Mouse (Mus musculus): ENCODE measurements around the gene Col27a1.

Col27a1 gene

DNA sequence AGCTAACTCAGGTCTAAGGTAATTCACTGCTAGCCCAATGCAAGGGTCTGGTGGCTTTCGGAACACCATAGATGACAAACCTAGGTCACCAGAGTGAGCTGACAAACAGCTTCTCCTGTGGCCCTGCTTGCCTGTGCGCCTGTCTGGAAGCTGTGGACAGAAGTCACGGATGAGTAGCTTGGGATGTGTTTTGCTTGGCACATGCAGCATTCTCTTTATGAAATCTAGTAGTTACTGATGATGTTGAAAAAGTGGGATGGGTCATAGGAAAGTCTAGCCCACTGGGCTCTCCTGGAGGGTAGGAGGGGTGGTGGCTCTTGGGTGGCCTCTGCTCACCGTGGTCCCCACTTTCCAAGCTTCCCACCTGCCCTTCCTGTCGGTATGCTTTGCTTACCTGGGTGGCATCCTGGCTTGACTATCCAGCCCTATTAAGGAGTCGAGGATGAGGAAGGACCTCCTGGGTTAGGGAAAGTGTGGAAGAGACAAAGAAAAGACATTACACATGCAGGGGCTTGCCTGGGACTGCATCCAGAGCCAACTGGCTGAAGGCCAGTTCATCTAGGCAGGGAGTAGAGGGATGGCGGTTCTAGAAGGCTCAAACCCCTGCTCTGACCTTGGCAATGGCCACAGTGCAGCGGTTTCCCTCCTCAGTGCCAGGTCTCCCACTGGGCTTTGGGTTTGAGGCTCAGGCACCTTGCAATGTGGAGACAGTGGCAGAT lies 12.5 kb downstream of the Col27a1 start:
- no peak for DNase-seq

- DNase-seq: no peak
These were observed 13.1 kb downstream of the Col27a1 start for GRCm38 (mm10) chr4:63226883-63227235.

- no peak for DNase-seq
These were observed 15.1 kb downstream of the Col27a1 start for GRCm38 (mm10) chr4:63228943-63229342.

GRCm38 (mm10) chr4:63229991-63230581 lies 16.3 kb downstream of the Col27a1 start:
- DNase-seq: no peak

GRCm38 (mm10) chr4:63231121-63231520 lies 17.3 kb downstream of the Col27a1 start:
- no peak for DNase-seq

- DNase-seq: no peak
These were observed 18.8 kb downstream of the Col27a1 start for GRCm38 (mm10) chr4:63232542-63233020.

- no peak for DNase-seq
These were observed 20.0 kb downstream of the Col27a1 start for GRCm38 (mm10) chr4:63233557-63234452.

- no peak for DNase-seq
These were observed 21.0 kb downstream of the Col27a1 start for GRCm38 (mm10) chr4:63234852-63235251.

DNA sequence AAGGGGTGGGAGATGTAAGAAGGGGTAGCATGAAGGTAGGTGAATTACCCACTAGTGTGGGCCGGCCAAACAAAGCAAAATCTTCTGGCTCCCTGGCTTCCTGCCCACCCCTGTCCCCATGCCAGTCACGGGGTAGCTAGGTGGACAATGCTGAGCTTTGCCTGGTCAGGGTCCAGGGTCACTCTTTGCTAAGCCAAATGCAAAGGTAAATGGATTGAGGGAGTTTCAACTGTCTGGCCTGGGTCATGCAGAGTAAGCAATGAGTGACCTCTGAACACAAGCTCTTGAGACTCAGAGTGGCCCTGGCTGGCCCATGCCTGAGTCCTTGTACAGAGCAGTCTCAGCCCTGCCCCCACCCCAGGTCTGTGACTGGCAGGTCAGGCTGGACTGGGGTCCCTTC lies 22.4 kb downstream of the Col27a1 start:
- DNase-seq: no peak

DNA sequence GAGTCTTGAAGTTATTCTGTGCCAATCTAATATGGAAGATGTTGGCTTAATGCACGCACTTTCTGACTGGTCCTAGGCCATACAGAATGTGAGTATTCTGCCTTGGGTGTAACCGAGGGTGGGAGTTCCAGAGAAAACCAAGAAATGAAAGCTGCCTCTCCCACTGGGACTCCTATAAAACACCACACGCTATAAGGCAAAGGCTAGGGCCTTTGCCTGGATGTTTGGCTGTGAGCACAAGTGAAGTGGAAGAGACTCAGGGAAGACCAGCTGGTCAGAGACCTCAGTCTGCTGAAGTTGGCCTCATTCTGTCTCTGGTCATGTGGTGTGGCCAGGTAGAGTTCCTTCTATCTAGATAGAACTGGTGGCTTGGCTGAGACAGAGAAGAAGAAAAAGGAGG lies 23.4 kb downstream of the Col27a1 start:
- DNase-seq: no peak

- no peak for DNase-seq
These were observed 24.3 kb downstream of the Col27a1 start for GRCm38 (mm10) chr4:63238141-63238540.

- no peak for DNase-seq
These were observed 24.9 kb downstream of the Col27a1 start for GRCm38 (mm10) chr4:63238722-63239121.

- no peak for DNase-seq
These were observed 27.2 kb downstream of the Col27a1 start for GRCm38 (mm10) chr4:63241031-63241430.

DNA sequence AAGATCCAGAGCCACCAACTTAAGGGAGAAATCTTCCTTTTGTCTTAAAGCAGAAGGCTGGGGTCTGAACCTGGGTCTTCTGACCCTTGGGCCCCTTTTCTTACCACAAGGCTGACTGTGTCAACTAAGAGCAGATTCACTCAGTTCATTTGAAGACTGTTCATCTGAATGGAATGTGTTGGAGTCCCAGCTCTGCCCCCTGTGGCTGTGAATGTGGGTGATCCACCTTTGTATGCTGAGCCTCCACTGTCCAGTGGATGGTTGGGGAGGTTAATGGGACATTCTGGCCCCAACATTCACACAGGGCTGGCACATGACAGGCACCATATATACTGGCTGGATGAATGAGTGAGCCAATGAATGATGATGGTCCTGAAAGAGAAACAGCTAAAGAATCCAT lies 34.2 kb downstream of the Col27a1 start:
- DNase-seq: no peak

GRCm38 (mm10) chr4:63248951-63249350 lies 35.1 kb downstream of the Col27a1 start:
- no peak for DNase-seq

GRCm38 (mm10) chr4:63251760-63252159 lies 38.0 kb downstream of the Col27a1 start:
- DNase-seq: no peak

GRCm38 (mm10) chr4:63253716-63254115 lies 39.9 kb downstream of the Col27a1 start:
- no peak for DNase-seq

- DNase-seq: no peak
These were observed 40.3 kb downstream of the Col27a1 start for GRCm38 (mm10) chr4:63254151-63254550.

DNA sequence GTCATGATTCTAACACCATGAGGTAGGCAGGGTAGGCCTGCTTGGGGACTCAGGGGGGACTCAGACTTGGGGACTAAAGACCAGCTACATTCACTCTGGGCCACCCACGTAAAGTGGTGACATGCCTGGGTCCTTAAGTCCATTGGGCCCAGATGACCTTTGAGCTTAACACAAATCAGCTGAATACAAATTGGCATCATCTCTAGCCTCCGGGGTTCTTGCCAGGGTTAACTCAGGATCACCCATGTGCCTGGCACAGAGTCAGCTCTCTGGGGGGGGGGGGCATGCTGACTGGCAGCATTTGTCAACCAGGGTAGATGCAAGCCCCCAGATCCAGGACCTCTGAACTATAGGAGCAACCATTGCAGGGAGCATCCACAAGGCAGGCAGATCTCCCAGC lies 42.6 kb downstream of the Col27a1 start:
- no peak for DNase-seq

DNA sequence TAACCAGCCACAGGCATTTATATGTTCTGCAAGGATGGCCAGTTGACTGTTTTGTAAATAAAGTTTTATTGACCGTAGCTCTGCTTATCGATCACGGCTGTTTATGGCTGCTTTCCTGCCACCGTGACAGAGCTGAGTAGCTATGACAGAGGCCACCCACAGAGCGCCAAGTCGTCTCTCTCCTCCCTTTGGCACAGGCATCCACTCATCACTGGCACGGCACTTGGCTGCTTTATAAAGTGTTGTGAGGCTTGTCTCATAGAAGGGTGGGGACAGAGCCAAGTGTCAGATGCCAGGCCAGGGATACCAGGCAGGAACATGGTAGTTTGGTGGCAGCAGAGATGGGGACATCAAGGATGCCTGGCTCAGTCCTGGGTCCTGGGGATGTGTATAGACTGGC lies 43.5 kb downstream of the Col27a1 start:
- no peak for DNase-seq

- no peak for DNase-seq
These were observed 44.3 kb downstream of the Col27a1 start for GRCm38 (mm10) chr4:63258096-63258495.

DNA sequence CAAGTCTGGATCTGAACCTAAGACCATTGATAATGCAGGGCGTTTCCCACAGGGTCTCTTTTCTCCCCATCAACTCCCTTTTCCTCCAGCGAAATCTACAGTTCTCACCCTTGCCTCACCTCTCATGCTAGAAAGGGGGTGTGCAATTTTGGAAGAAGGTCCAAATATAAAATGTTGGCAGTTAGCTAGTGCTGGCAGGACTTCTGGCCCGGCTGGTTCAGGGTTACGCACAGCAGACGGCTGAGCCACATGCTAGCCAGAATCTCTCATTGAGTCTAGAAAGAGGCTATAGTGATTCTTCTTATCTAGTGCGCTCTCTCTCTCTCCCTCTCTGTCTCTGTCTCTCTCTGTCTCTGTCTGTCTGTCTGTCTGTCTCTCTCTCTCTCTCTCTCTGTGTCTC lies 45.3 kb downstream of the Col27a1 start:
- no peak for DNase-seq

DNA sequence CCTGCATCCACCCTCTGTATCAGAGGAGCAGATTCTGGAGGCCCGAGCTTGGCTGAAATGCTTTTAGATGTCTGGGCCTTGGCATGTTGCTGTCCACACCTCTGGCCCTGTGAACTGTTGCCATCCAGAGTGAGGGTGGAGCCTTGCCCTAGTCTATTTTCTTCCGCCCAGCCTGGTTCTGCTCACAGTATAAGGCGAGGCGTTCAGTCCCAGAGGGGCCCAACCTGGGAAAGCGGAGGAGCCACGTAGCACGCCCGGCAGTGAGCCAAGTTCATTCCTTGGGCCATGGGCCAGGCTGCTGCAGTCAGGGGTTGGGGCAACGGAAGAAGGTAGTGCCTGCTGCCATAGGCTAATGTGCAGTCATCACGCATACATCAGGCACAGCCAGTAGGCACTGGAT lies 46.7 kb downstream of the Col27a1 start:
- DNase-seq: no peak

- no peak for DNase-seq
These were observed 49.1 kb downstream of the Col27a1 start for GRCm38 (mm10) chr4:63262941-63263340.

All from thymus, postnatal 25 days (tissue).